Mouse (Mus musculus): Measurements from ENCODE around the gene Myo16. TPM values are rescaled to one million over a fixed set of nuclear protein-coding genes. Genes with fewer than 3 reads are reported as not detected.

Myo16 gene
- polyA plus RNA-seq, 1 experiment from 2014 or later = 3.9 TPM

DNA sequence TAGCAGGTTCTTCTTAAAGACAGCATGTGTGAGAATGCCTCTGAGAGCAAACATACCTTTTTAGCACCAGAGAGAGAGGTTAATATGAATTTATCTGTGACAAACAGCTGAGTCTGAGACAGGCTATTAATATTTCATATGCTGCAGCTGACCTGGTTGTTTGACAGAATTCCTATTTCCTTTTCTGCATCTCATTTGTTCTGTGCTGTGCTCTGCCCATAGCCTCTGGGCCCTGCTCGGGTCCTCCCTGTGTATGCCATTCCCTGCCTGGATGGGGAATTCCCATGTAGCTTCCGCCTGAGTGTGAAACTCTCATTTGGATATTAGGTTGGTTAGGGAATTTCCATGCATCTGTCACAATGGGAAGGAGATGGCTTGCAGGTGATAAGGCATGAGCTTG is 240.8 kb downstream of the Myo16 start:
- H3K4me2 ChIP-seq = no peak overlapping the region
- H3K9ac ChIP-seq = no peak overlapping the region
- no peak for ATAC-seq (ENCODE audit: low read depth)
- peak overlapping the region; percentile 43 for H3K27ac ChIP-seq (replicated peaks)
- H3K27me3 ChIP-seq = no peaks in the 10 kb centered on the region; the same call in 1 of the 2 replicates
- 51% methylated on average over 2 of the region's 2 CpGs for WGBS
- H3K4me1 ChIP-seq (replicated peaks) = peaks cover 28% of the 10 kb centered on the region
- H3K9me3 ChIP-seq = no peaks in the 10 kb centered on the region
- H3K4me3 ChIP-seq = no peak overlapping the region
- H3K36me3 ChIP-seq = no peaks in the 10 kb centered on the region

DNA sequence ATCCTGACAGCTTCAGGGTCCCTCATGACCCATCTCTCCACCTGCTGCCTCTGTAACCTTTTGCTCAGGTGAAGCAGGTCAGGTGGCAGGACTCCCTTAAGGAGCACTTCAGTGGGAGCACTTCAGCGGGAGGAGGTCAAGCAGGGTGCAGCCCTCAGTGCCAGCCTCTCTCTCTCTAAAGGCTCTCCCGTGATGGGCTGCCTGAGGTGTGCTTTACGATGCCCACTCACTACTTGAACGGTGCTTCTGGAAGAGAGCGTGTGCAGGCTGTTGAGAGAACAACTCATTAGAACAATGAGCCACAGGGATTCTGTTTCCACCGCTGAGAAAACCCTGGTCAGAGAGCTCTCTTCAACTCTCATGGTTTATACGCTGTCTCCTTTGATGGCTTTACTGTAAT is 241.4 kb downstream of the Myo16 start:
- Histone ChIP-seq H3K4me1 (replicated peaks) (peaks cover 28% of the 10 kb centered on the region), H3K27me3 (no peaks in the 10 kb centered on the region; the same call in 1 of the 2 replicates), H3K4me3 (no peak overlapping the region), H3K9ac (no peak overlapping the region), H3K27ac (replicated peaks) (peak overlapping the region; percentile 43; the same call in 1 of the 2 replicates), H3K9me3 (no peaks in the 10 kb centered on the region), H3K4me2 (no peak overlapping the region), H3K36me3 (no peaks in the 10 kb centered on the region)
- ATAC-seq (ENCODE audit: low read depth) = no peak; the same call in 1 of the 2 replicates
- WGBS = 41% methylated on average over 7 of the region's 7 CpGs

DNA sequence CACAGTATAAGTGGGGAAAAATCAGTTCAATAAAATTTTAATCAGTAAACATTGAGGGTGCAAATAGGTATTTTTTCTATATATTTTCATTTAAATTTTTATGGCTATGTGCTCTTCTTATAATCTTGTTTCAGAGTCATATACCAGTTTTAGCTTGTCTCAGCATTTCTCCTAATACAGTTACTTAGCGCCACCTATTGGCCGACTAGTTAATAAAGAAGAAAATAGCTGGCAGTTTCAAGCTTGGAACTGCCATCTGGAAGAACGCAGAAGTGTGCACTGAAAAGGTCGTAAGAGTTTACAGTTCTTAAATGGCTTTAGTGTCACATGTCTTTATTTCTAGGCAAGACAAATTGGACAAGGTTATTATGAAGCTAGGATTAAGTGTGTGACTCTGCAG is 248.9 kb downstream of the Myo16 start:
- no peak overlapping the region for H3K9ac ChIP-seq
- H3K36me3 ChIP-seq = no peaks in the 10 kb centered on the region; the same call in 1 of the 2 replicates
- no peak overlapping the region for H3K4me3 ChIP-seq
- no peak overlapping the region for H3K4me2 ChIP-seq
- 7% methylated on average over 4 of the region's 4 CpGs for WGBS
- ATAC-seq (ENCODE audit: low read depth) = no peak; the same call in 1 of the 2 replicates
- no peaks in the 10 kb centered on the region for H3K9me3 ChIP-seq
- H3K27me3 ChIP-seq = no peaks in the 10 kb centered on the region; the same call in 1 of the 2 replicates
- H3K4me1 ChIP-seq (replicated peaks) = no peaks in the 10 kb centered on the region
- no peak overlapping the region for H3K27ac ChIP-seq (replicated peaks)

DNA sequence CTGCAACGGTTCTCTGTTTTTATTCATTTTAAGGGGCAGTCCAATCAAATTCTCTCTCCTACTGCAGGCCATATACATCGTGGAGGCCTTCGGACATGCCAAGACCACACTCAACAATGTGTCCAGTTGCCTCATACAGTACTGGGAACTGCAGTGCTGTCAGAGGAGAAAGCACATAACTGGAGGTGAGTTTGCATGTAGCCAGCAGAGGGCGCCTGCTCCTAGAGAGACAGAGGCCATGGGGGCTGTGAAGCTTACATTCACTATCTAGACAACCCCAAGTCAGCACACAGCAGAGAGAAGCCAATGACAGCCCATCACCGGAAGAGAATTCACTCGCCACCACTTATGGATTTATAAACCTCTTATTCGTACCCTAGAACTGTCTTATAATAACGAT is 251.8 kb downstream of the Myo16 start:
- Histone ChIP-seq H3K27me3 (no peaks in the 10 kb centered on the region; the same call in 1 of the 2 replicates), H3K4me3 (no peak overlapping the region), H3K27ac (replicated peaks) (no peak overlapping the region), H3K9ac (no peak overlapping the region), H3K9me3 (no peaks in the 10 kb centered on the region), H3K4me2 (no peak overlapping the region), H3K4me1 (replicated peaks) (no peaks in the 10 kb centered on the region), H3K36me3 (no peaks in the 10 kb centered on the region; the same call in 1 of the 2 replicates)
- whole genome bisulfite sequencing = 40% methylated on average over 8 of the region's 8 CpGs
- ATAC-seq (ENCODE audit: low read depth) = 0 out of 2 replicates have a peak, but pooled peaks have one; percentile 52

DNA sequence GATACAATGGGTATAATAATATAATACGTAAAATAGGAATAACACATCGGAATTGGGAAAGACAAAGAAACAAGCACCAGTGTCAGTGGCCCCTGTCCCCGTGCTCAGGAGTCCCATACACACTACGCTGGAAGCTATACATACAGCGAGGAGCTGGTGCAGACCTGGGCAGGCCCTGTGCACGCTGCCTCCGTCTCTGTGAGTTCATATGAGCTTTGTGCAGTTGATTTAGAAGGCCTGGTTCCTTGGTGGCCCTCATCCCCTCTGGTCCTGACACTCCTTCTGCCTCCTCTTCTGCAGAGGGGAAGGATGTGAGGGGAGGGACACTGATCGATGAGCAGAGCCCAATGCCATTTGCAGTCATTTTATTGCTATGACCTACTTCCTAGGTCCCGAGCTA is 255.3 kb downstream of the Myo16 start:
- no peak for ATAC-seq (ENCODE audit: low read depth)
- Histone ChIP-seq H3K9me3 (no peaks in the 10 kb centered on the region), H3K27ac (replicated peaks) (no peak overlapping the region), H3K4me1 (replicated peaks) (peaks cover 21% of the 10 kb centered on the region; the same call in 1 of the 2 replicates), H3K27me3 (no peaks in the 10 kb centered on the region), H3K4me2 (no peak overlapping the region), H3K4me3 (no peak overlapping the region), H3K36me3 (no peaks in the 10 kb centered on the region; the same call in 1 of the 2 replicates), H3K9ac (no peak overlapping the region)
- WGBS = 88% methylated on average over 9 of the region's 9 CpGs

DNA sequence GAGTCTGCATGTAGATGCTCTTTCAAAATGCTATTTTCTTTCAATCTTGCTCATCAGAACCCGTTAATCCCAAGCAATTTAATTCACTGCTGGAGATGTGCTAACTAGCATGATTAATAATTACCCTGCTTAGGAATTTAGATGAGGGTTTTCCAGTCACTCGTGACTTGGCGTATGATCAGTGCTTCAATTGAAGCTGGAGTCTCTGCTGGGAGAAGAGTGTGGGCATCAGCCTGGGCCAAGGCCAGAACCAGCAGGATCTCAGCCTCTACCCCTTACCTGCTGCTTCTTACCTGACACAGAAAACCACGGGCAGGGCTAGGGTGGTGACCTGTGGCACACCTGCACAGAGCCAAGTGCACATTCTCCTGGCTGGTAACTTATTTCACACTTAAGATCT is 257.8 kb downstream of the Myo16 start:
- Histone ChIP-seq H3K27ac (replicated peaks) (0 out of 2 replicates have a peak overlapping the region, but pooled peaks have one; percentile 28), H3K4me1 (replicated peaks) (peaks cover 21% of the 10 kb centered on the region; the same call in 1 of the 2 replicates), H3K4me2 (no peak overlapping the region), H3K27me3 (no peaks in the 10 kb centered on the region), H3K4me3 (no peak overlapping the region), H3K9me3 (no peaks in the 10 kb centered on the region), H3K9ac (no peak overlapping the region), H3K36me3 (no peaks in the 10 kb centered on the region; the same call in 1 of the 2 replicates)
- ATAC-seq (ENCODE audit: low read depth) = no peak
- WGBS = 51% methylated on average over 4 of the region's 4 CpGs

DNA sequence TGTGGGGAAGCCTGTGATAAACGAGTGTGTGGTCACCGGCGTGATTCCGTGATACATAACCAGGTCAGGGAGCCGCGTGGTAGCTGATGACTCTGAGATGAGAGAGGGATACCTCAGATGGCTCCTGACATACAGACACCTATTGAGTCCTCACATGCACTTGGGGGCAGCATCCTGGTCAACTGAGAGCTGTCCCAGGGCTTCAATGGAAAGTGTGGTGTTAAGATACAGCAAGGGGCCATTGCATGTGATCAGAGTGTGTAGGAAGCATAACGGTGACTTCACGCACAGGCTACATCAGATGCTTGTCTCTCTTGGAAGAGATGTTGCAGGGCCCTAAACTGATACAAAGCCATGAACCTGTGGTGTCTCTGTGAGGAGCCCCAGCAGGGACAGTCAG is 260.2 kb downstream of the Myo16 start:
- no peaks in the 10 kb centered on the region for H3K27me3 ChIP-seq
- H3K27ac ChIP-seq (replicated peaks) = no peak overlapping the region
- peaks cover 25% of the 10 kb centered on the region for H3K4me1 ChIP-seq (replicated peaks)
- WGBS = 88% methylated on average over 8 of the region's 8 CpGs
- H3K4me2 ChIP-seq = no peak overlapping the region
- no peaks in the 10 kb centered on the region for H3K9me3 ChIP-seq
- ATAC-seq (ENCODE audit: low read depth) = no peak
- no peak overlapping the region for H3K4me3 ChIP-seq
- no peak overlapping the region for H3K9ac ChIP-seq
- no peaks in the 10 kb centered on the region for H3K36me3 ChIP-seq

DNA sequence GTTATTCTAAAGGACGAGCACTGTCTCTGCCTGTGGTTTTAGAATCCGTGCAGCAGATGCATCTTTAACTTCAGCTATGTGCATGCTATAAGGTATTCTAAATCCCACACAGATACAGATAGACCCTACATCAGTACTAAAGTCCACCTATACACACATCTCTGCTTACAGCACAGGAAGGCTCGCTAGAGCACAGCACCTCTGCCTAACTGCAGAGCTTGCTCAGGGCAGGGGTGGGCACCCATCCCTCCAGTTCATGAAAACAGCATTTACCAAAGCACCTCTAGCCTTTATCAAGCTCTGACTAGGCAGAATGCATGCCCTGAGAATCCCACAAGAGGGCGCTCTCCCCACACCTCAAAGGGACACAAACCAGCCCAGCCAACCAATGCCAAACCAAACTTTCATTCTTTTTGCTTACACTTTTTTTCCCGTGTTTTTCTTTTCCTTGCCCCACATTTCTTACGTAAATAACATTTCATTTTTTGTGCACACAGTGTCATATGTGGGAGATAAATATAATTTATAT is 261.0 kb downstream of the Myo16 start:
- H3K9me3 ChIP-seq = no peaks in the 10 kb centered on the region
- WGBS = 27% methylated on average over 6 of the region's 6 CpGs

DNA sequence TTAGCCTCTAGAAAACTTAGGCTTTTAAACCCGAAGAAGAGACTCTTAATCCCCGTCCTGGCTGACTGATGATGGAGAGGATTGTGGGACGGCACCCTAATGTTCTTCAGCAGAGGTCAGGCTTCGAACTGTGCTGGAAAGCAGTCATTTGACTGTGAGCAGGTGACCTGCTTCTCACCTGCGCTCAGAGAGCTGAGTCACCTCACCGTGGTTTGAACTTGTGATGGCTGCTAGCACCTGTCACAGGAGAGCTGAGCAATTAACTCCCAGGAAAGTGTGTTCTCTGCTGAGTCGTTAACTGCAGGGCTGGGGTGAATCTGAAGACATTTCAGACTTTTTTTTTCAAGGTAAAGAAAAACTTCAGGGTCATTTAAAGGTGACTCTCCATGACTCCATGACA is 261.6 kb downstream of the Myo16 start:
- 38% methylated on average over 7 of the region's 7 CpGs for WGBS
- ATAC-seq (ENCODE audit: low read depth) = no peak

More for the DNA sequence above, 261.0 kb downstream of the Myo16 start:
- Histone ChIP-seq H3K4me1 (replicated peaks) (peaks cover 33% of the 10 kb centered on the region), H3K27me3 (no peaks in the 10 kb centered on the region), H3K27ac (replicated peaks) (0 out of 2 replicates have a peak overlapping the region, but pooled peaks have one; percentile 3), H3K9ac (0 out of 2 replicates have a peak overlapping the region, but pooled peaks have one; percentile 17), H3K4me3 (no peak overlapping the region), H3K36me3 (no peaks in the 10 kb centered on the region), H3K4me2 (no peak overlapping the region)
- ATAC-seq (ENCODE audit: low read depth) = peak; percentile 37; the same call in 1 of the 2 replicates

DNA sequence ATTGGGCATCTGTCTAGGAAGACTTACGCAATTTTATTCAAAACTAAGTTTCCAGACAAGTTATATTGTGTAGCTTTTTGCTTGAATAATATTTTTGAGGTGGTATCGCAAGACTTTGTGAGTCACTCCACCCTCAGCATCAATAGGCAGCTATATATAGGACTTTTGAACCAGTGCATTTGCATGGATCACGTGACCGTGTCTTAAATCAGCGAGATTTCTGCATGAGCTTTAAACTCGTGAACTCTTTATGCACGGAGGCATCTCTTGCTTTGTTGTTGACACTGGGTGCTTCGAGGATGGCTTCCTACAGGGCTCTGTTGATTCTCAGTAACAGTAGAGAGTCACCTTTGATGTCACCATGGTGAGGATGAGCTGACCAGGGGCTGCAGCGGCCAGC is 262.2 kb downstream of the Myo16 start:
- no peak for ATAC-seq (ENCODE audit: low read depth)
- Histone ChIP-seq H3K9ac (no peak overlapping the region), H3K4me1 (replicated peaks) (peaks cover 34% of the 10 kb centered on the region), H3K27ac (replicated peaks) (no peak overlapping the region), H3K9me3 (no peaks in the 10 kb centered on the region), H3K36me3 (no peaks in the 10 kb centered on the region), H3K4me2 (no peak overlapping the region), H3K27me3 (no peaks in the 10 kb centered on the region), H3K4me3 (no peak overlapping the region)
- WGBS = 79% methylated on average over 9 of the region's 9 CpGs

More for the DNA sequence above, 261.6 kb downstream of the Myo16 start:
- Histone ChIP-seq H3K27ac (replicated peaks) (no peak overlapping the region), H3K4me1 (replicated peaks) (peaks cover 34% of the 10 kb centered on the region), H3K27me3 (no peaks in the 10 kb centered on the region), H3K36me3 (no peaks in the 10 kb centered on the region), H3K9me3 (no peaks in the 10 kb centered on the region), H3K4me3 (no peak overlapping the region), H3K9ac (no peak overlapping the region), H3K4me2 (no peak overlapping the region)

DNA sequence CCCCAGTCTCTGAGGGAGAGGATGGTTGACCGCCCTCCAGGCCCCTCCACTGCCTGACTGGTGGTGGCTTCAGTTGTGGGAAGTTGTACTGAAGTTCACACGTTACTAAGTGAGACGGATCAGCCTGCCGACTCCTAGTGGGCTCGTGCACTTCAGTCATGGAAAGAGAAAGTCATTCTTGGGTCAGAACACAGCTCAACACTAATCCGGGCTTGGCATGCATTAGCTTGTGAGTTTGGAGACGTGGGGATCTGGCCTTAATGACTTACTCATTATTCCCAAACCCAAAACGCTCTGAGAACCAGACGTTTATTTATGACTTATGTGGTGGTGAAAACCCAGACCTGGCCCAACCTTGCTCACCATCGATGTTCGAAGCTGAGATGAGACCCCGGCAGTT is 263.1 kb downstream of the Myo16 start:
- WGBS = 78% methylated on average over 12 of the region's 12 CpGs
- ATAC-seq (ENCODE audit: low read depth) = no peak
- no peaks in the 10 kb centered on the region for H3K27me3 ChIP-seq
- H3K36me3 ChIP-seq = no peaks in the 10 kb centered on the region
- no peak overlapping the region for H3K4me3 ChIP-seq
- H3K4me2 ChIP-seq = no peak overlapping the region
- peaks cover 28% of the 10 kb centered on the region for H3K4me1 ChIP-seq (replicated peaks)
- H3K9me3 ChIP-seq = no peaks in the 10 kb centered on the region
- no peak overlapping the region for H3K9ac ChIP-seq
- no peak overlapping the region for H3K27ac ChIP-seq (replicated peaks)

DNA sequence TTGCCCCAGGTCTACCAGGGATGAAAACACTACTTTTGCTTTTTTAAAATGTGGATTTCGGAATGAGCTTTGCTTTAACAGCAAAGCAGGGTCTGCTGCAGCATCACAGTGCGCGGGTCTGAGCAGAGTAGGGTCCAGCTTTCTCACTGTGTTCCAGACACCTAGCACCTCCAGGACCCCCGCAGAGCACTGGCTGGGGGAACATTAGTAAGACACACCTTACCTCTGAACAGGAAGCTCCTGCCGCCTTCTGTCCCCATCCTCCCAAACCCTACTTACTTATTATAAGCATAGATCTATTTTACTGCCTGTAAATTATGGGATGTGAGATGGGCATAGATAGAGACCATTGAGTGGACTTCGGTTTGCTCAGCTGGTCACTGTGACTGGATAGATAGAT is 263.6 kb downstream of the Myo16 start:
- Histone ChIP-seq H3K9ac (no peak overlapping the region), H3K4me1 (replicated peaks) (peaks cover 27% of the 10 kb centered on the region), H3K27ac (replicated peaks) (no peak overlapping the region), H3K4me3 (no peak overlapping the region), H3K27me3 (no peaks in the 10 kb centered on the region), H3K36me3 (no peaks in the 10 kb centered on the region), H3K9me3 (no peaks in the 10 kb centered on the region), H3K4me2 (no peak overlapping the region)
- 92% methylated on average over 6 of the region's 6 CpGs for WGBS
- ATAC-seq (ENCODE audit: low read depth) = no peak

DNA sequence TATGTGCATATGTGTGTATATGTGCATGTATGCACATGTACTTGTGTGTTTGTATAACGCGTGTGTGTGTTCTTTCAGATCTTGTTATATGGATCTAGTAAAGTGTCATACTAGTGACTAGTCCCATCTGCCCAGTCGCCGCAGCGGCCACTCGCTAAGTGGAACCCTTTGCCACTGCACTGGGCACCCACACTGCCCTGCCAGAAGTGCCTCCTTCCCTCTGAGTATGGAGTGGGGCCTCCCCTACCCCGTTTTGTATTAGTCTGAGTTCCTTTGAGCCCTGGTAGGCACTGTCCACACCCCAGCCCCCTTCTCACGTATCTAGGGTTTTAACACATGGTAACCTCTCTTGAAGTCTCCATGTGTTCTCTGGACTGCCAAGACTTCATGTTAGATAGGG is 264.3 kb downstream of the Myo16 start:
- H3K9me3 ChIP-seq = no peaks in the 10 kb centered on the region
- H3K4me1 ChIP-seq (replicated peaks) = peaks cover 20% of the 10 kb centered on the region
- no peak for ATAC-seq (ENCODE audit: low read depth)
- no peak overlapping the region for H3K27ac ChIP-seq (replicated peaks)
- 92% methylated on average over 8 of the region's 8 CpGs for WGBS
- no peak overlapping the region for H3K4me3 ChIP-seq
- H3K27me3 ChIP-seq = no peaks in the 10 kb centered on the region
- H3K36me3 ChIP-seq = no peaks in the 10 kb centered on the region
- no peak overlapping the region for H3K4me2 ChIP-seq
- H3K9ac ChIP-seq = no peak overlapping the region

All from neural tube, embryonic 13.5 days (tissue).